Mouse (Mus musculus): ENCODE measurements at regions not wholly inside any gene's neighbourhood (a gene's known extent, or its start where the extent isn't known, plus 50 kb on each side); places are given as distances from the start of the nearest gene placed in this dataset.

GRCm38 (mm10) chr4:4226209-4226608, 148.9 kb upstream of the Sdr16c6 start:
- TF ChIP-seq CTCF (IDR thresholded peaks at IDR 0.05; ENCODE audit: low read depth), result no peak
- no peak for TF ChIP-seq EP300 (IDR thresholded peaks at IDR 0.05; ENCODE audit: low read depth)
